Mouse (Mus musculus) heart, embryonic 10.5 days (tissue): ENCODE results near the gene Gm11564. TPM values are rescaled to one million over a fixed set of nuclear protein-coding genes. Genes with fewer than 3 reads are reported as not detected.
"Not testable (repeated sequence)": the region's sequence is repeated elsewhere in the genome, so short reads cannot be mapped to it uniquely, and the experiment has no call there.

Experiments used
- DNase-seq: peaks from one replicate; pipeline ENCODE4 v3.0.0-alpha.2; 2017; ENCODE audit warnings: low spot score
- H3K27ac ChIP-seq: fragments of 300-500 bp; sonication (generic); 2 replicates; pipeline ENCODE4 v1.5.1; 2016; ENCODE audit warnings: mild to moderate bottlenecking
- H3K27me3 ChIP-seq: fragments of 300-500 bp; sonication (generic); 2 replicates; pipeline ENCODE4 v1.6.1; 2016; ENCODE audit warnings: mild to moderate bottlenecking; ENCODE audit not compliant: poor library complexity, insufficient read depth, severe bottlenecking
- H3K36me3 ChIP-seq: fragments of 300-500 bp; sonication (generic); 2 replicates; pipeline ENCODE4 v1.6.1; 2016; ENCODE audit warnings: mild to moderate bottlenecking, moderate library complexity
- H3K4me1 ChIP-seq: fragments of 300-500 bp; sonication (generic); 2 replicates; pipeline ENCODE4 v1.6.1; 2016; ENCODE audit warnings: mild to moderate bottlenecking
- H3K4me3 ChIP-seq: fragments of 300-500 bp; sonication (generic); 2 replicates; pipeline ENCODE4 v1.5.1; 2016; ENCODE audit warnings: mild to moderate bottlenecking, moderate library complexity
- H3K9me3 ChIP-seq: fragments of 300-500 bp; sonication (generic); 2 replicates; pipeline ENCODE4 v1.6.1; 2016; ENCODE audit warnings: mild to moderate bottlenecking, moderate library complexity
- WGBS: fragments of 180-500 bp; shearing (Covaris S2); methylation state at CpG from one replicate; pipeline ENCODE4 v1.1.7; 2016; 5-methylcytosine and 5-hydroxymethylcytosine counted together
- polyA plus RNA-seq: library from polyadenylated mRNA; unstranded; fragments of >200 nt; fragmentation: Nextera tagmentation; extraction: Ambion mirVana; gene quantifications from 2 replicates; pipeline ENCODE4 v1.2.1, GENCODE M21; 2016

Gm11564 gene
- polyA plus RNA-seq, 1 experiment from 2014 or later = not detected

- Histone ChIP-seq H3K27me3 (no peaks in the 10 kb centered on the region), H3K27ac (no peak within 1 kb of the TSS), H3K9me3 (no peaks in the 10 kb centered on the region), H3K4me3 (no peak within 1 kb of the TSS), H3K4me1 (peaks cover 5% of the 10 kb centered on the region), H3K36me3 (no peaks in the 10 kb centered on the region)
- DNase-seq = no peak
- 95% methylated on average over 2 of the region's 2 CpGs for WGBS
Measured at GRCm38 (mm10) chr11:99780604-99781003, 34.9 kb downstream of the Gm11564 start, which contains the start of gene Krtap4-8. TSS of gene Krtap4-8 (minus strand) at chr11:99780704.

DNA sequence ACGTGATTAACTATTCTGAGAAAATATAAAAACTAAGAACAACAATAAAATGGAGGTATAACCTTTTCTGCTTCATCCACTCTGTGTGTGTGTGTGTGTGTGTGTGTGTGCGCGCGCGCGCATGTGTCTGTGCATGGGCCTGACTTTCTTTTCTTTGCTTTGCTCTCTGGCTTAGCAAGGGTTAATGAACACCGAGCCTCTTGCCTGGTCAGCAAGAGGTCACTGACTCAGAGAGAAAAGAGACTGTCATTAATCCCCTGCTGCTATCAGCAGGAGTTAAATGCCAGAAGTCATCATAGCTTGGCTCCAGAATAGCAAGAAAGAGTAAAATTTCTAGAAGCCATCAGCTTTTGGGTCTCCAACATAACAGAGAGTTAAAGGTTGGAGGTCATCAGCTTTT is 37.1 kb downstream of the Gm11564 start:
- 71% methylated on average over 7 of the region's 7 CpGs for WGBS
- no peak overlapping the region for H3K27ac ChIP-seq
- H3K27me3 ChIP-seq = no peaks in the 10 kb centered on the region
- no peaks in the 10 kb centered on the region for H3K9me3 ChIP-seq
- no peak overlapping the region for H3K4me3 ChIP-seq
- DNase-seq = no peak
- peaks cover 5% of the 10 kb centered on the region for H3K4me1 ChIP-seq
- H3K36me3 ChIP-seq = no peaks in the 10 kb centered on the region

DNA sequence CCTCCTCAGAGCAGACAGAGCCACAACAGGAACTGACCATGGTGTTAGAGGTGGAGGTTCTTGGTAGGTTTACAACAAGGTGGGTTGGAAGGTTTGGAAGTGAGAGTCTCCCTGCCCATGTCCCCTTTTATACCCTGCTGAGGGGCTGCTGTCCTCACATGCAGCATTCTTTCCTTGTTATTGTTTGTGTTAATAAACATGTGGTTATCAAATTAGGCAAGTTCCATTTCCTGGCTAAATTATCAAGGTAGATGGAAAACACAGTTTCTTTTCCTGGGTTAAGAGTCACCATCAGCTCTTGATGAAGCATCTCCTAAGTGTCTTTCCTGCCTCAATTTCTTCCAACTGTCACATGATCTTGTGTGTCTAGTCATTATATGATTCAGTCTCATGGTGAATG is 42.7 kb downstream of the Gm11564 start, which contains the start of gene Gm11595:
Gene Gm11595, minus strand, starts transcription at position 101 of the 400 bp plus-strand sequence.
- H3K9me3 ChIP-seq, H3K4me1 ChIP-seq, H3K27me3 ChIP-seq, H3K36me3 ChIP-seq, H3K27ac ChIP-seq, H3K4me3 ChIP-seq, DNase-seq: not testable (repeated sequence)

GRCm38 (mm10) chr11:99768410-99768809 is 47.1 kb downstream of the Gm11564 start:
- no peaks in the 10 kb centered on the region for H3K36me3 ChIP-seq
- WGBS = 75% methylated on average over 2 of the region's 2 CpGs
- no peaks in the 10 kb centered on the region for H3K27me3 ChIP-seq

More at GRCm38 (mm10) chr11:99768410-99768809, 47.1 kb downstream of the Gm11564 start:
- Histone ChIP-seq H3K9me3 (no peaks in the 10 kb centered on the region), H3K4me3 (no peak overlapping the region), H3K4me1 (no peaks in the 10 kb centered on the region), H3K27ac (no peak overlapping the region)
- DNase-seq = no peak

Other genes starting within 250 kb of the Gm11564 start
- gene Krtap3-1, start 249.0 kb downstream of the Gm11564 start, polyA plus RNA-seq = not detected in 2 replicates
- gene Krtap1-5, start 234.7 kb downstream of the Gm11564 start, polyA plus RNA-seq = not detected in 2 replicates
- not detected in 2 replicates for gene Krtap1-4, start 232.0 kb downstream of the Gm11564 start, polyA plus RNA-seq
- not detected in 2 replicates for gene Krtap1-3, start 224.3 kb downstream of the Gm11564 start, polyA plus RNA-seq
- not detected in 2 replicates for gene Krtap9-3, start 217.6 kb downstream of the Gm11564 start, polyA plus RNA-seq
- gene Gm11938, start 212.4 kb downstream of the Gm11564 start, polyA plus RNA-seq = not detected in 2 replicates
- gene Gm11937, start 205.5 kb downstream of the Gm11564 start, polyA plus RNA-seq = not detected in 2 replicates
- not detected in 2 replicates for gene Krtap2-4, start 200.8 kb downstream of the Gm11564 start, polyA plus RNA-seq
- not detected in 2 replicates for gene Gm11562, start 195.2 kb downstream of the Gm11564 start, polyA plus RNA-seq
- gene Krtap4-1, start 187.4 kb downstream of the Gm11564 start, polyA plus RNA-seq = not detected in 2 replicates
- not detected in 2 replicates for gene Krtap4-2, start 180.6 kb downstream of the Gm11564 start, polyA plus RNA-seq
- gene Krtap4-7, start 171.6 kb downstream of the Gm11564 start, polyA plus RNA-seq = not detected in 2 replicates
- not detected in 2 replicates for gene Gm11555, start 165.4 kb downstream of the Gm11564 start, polyA plus RNA-seq
- not detected in 2 replicates for gene Gm11563, start 156.7 kb downstream of the Gm11564 start, polyA plus RNA-seq
- not detected in 2 replicates for gene Krtap4-6, start 149.7 kb downstream of the Gm11564 start, polyA plus RNA-seq
- not detected in 2 replicates for gene Gm14190, start 124.9 kb downstream of the Gm11564 start, polyA plus RNA-seq
- gene Gm14180, start 81.4 kb downstream of the Gm11564 start, polyA plus RNA-seq = not detected in 2 replicates
- gene Gm11595, start 42.8 kb downstream of the Gm11564 start, polyA plus RNA-seq = not detected in 2 replicates
- not detected in 2 replicates for gene Krtap4-8, start 35.0 kb downstream of the Gm11564 start, polyA plus RNA-seq
- gene Krtap4-9, start 30.5 kb downstream of the Gm11564 start, polyA plus RNA-seq = not detected in 2 replicates
- not detected in 2 replicates for gene Gm11596, start 22.2 kb downstream of the Gm11564 start, polyA plus RNA-seq
- not detected in 2 replicates for gene Gm11569, start 16.7 kb downstream of the Gm11564 start, polyA plus RNA-seq
- not detected in 2 replicates for gene Gm11554, start 11.2 kb downstream of the Gm11564 start, polyA plus RNA-seq
- not detected in 2 replicates for gene Krtap4-13, start 5.8 kb downstream of the Gm11564 start, polyA plus RNA-seq
- gene 2300003K06Rik, start 22.4 kb upstream of the Gm11564 start, polyA plus RNA-seq = not detected in 2 replicates
- gene Krtap4-16, start 35.9 kb upstream of the Gm11564 start, polyA plus RNA-seq = not detected in 2 replicates
- gene Gm11568, start 42.3 kb upstream of the Gm11564 start, polyA plus RNA-seq = not detected in 2 replicates
- gene Gm11559, start 48.8 kb upstream of the Gm11564 start, polyA plus RNA-seq = not detected in 2 replicates
- not detected in 2 replicates for gene Krtap9-1, start 57.7 kb upstream of the Gm11564 start, polyA plus RNA-seq
- not detected in 2 replicates for gene Gm11567, start 63.5 kb upstream of the Gm11564 start, polyA plus RNA-seq
- gene Krtap31-1, start 92.3 kb upstream of the Gm11564 start, polyA plus RNA-seq = not detected in 2 replicates
- gene Gm11565, start 99.1 kb upstream of the Gm11564 start, polyA plus RNA-seq = not detected in 2 replicates
- not detected in 2 replicates for gene Krtap31-2, start 120.6 kb upstream of the Gm11564 start, polyA plus RNA-seq
- not detected in 2 replicates for gene Krtap9-5, start 132.8 kb upstream of the Gm11564 start, polyA plus RNA-seq
- not detected in 2 replicates for gene Krtap29-1, start 163.4 kb upstream of the Gm11564 start, polyA plus RNA-seq
- gene Krtap16-1, start 170.9 kb upstream of the Gm11564 start, polyA plus RNA-seq = not detected in 2 replicates
- gene Krtap17-1, start 178.3 kb upstream of the Gm11564 start, polyA plus RNA-seq = 0.30 TPM in 1 of 2 replicates, not detected in the other
- gene Krt33a, start 200.5 kb upstream of the Gm11564 start, polyA plus RNA-seq = not detected in 2 replicates
- gene Krt33b, start 214.2 kb upstream of the Gm11564 start, polyA plus RNA-seq = not detected in 2 replicates
- gene Krt34, start 225.9 kb upstream of the Gm11564 start, polyA plus RNA-seq = not detected in 2 replicates
- gene Krt31, start 234.9 kb upstream of the Gm11564 start, polyA plus RNA-seq = not detected in 2 replicates